Mouse (Mus musculus) liver, embryonic 11.5 days (tissue): Measurements from ENCODE around the gene Astn1. TPM values are rescaled to one million over a fixed set of nuclear protein-coding genes. Genes with fewer than 3 reads are reported as not detected.

ENCODE experiments used
- ATAC-seq: fragments of 200-750 bp; cut with Nextera tagmentation; replicated peaks from 2 replicates; pipeline ENCODE4 v1.8.0; 2017; ENCODE audit warnings: moderate number of reproducible peaks, mild to moderate bottlenecking, moderate TSS enrichment, moderate library complexity; ENCODE audit not compliant: low FRiP score
- DNase-seq: peaks from one replicate; pipeline ENCODE4 v3.0.0-alpha.2; 2017; ENCODE audit warnings: low spot score
- H3K27ac ChIP-seq: fragments of 300-500 bp; sonication (generic); 2 replicates; pipeline ENCODE4 v1.5.1; 2014; ENCODE audit warnings: mild to moderate bottlenecking, low read depth, low read length, control low read depth
- H3K27me3 ChIP-seq: fragments of 300-500 bp; sonication (generic); replicated peaks from 2 replicates; pipeline ENCODE4 v1.6.1; 2014; ENCODE audit warnings: low read length, mixed read lengths; ENCODE audit not compliant: control insufficient read depth, insufficient read depth
- H3K36me3 ChIP-seq: fragments of 300-500 bp; sonication (generic); 2 replicates; pipeline ENCODE4 v1.6.1; 2014; ENCODE audit warnings: mild to moderate bottlenecking, low read length, moderate library complexity, mixed read lengths; ENCODE audit not compliant: control insufficient read depth, insufficient read depth
- H3K4me1 ChIP-seq: fragments of 300-500 bp; sonication (generic); replicated peaks from 2 replicates; pipeline ENCODE4 v1.6.1; 2014; ENCODE audit warnings: low read length, mixed read lengths; ENCODE audit not compliant: control insufficient read depth, insufficient read depth
- H3K4me2 ChIP-seq: fragments of 300-500 bp; sonication (generic); 2 replicates; pipeline ENCODE4 v1.6.1; 2014; ENCODE audit warnings: mild to moderate bottlenecking, control low read depth, moderate library complexity
- H3K4me3 ChIP-seq: fragments of 300-500 bp; sonication (generic); 2 replicates; pipeline ENCODE4 v1.5.1; 2014; ENCODE audit warnings: low read depth, low read length, control low read depth
- H3K9ac ChIP-seq: fragments of 300-500 bp; sonication (generic); 2 replicates; pipeline ENCODE4 v1.6.1; 2014; ENCODE audit warnings: low read depth, low read length, control low read depth
- H3K9me3 ChIP-seq: fragments of 300-500 bp; sonication (generic); 2 replicates; pipeline ENCODE4 v1.6.1; 2016; ENCODE audit warnings: low read length, inconsistent platforms, mixed read lengths; ENCODE audit not compliant: control insufficient read depth
- WGBS: fragments of 180-500 bp; shearing (Covaris S2); extraction: QIAGEN DNeasy Blood & Tissue Kit; methylation state at CpG from one replicate; pipeline ENCODE4 v1.1.7; 2014; 5-methylcytosine and 5-hydroxymethylcytosine counted together
- polyA plus RNA-seq: library from polyadenylated mRNA; unstranded; fragments of >200 nt; fragmentation: Nextera tagmentation; extraction: Ambion mirVana; gene quantifications from 2 replicates; pipeline ENCODE4 v1.2.1, GENCODE M21; 2014

The Astn1 gene
- polyA plus RNA-seq, 1 experiment from 2014 or later: 0.62 TPM

GRCm38 (mm10) chr1:158633441-158633840, 271.4 kb downstream of the Astn1 start:
- DNase-seq: no peak
- Histone ChIP-seq H3K9me3 (no peaks in the 10 kb centered on the region), H3K36me3 (no peaks in the 10 kb centered on the region), H3K4me2 (no peak overlapping the region), H3K4me1 (no peaks in the 10 kb centered on the region), H3K9ac (no peak overlapping the region), H3K27me3 (no peaks in the 10 kb centered on the region), H3K27ac (no peak overlapping the region), H3K4me3 (no peak overlapping the region)
- no peak for ATAC-seq
- 81% methylated on average over 2 of the region's 2 CpGs for WGBS

GRCm38 (mm10) chr1:158641306-158641705, 279.2 kb downstream of the Astn1 start:
- Histone ChIP-seq H3K4me2 (no peak overlapping the region), H3K4me1 (no peaks in the 10 kb centered on the region), H3K36me3 (no peaks in the 10 kb centered on the region), H3K27ac (no peak overlapping the region), H3K4me3 (no peak overlapping the region), H3K9me3 (no peaks in the 10 kb centered on the region), H3K9ac (no peak overlapping the region), H3K27me3 (no peaks in the 10 kb centered on the region)
- no peak for DNase-seq
- ATAC-seq: no peak
- 78% methylated on average over 2 of the region's 2 CpGs for WGBS

- no peak for ATAC-seq
Measured at GRCm38 (mm10) chr1:158642247-158642646, 280.2 kb downstream of the Astn1 start.

GRCm38 (mm10) chr1:158652799-158653198, 290.7 kb downstream of the Astn1 start:
- no peak overlapping the region for H3K4me2 ChIP-seq
- H3K4me3 ChIP-seq: no peak overlapping the region
- no peaks in the 10 kb centered on the region for H3K4me1 ChIP-seq
- H3K36me3 ChIP-seq: no peaks in the 10 kb centered on the region
- no peaks in the 10 kb centered on the region for H3K9me3 ChIP-seq
- no peak overlapping the region for H3K9ac ChIP-seq
- no peak for ATAC-seq
- no peak overlapping the region for H3K27ac ChIP-seq
- H3K27me3 ChIP-seq: no peaks in the 10 kb centered on the region
- 66% methylated on average over 2 of the region's 2 CpGs for WGBS
- no peak for DNase-seq

More at GRCm38 (mm10) chr1:158642247-158642646, 280.2 kb downstream of the Astn1 start:
- H3K4me3 ChIP-seq: no peak overlapping the region
- no peak overlapping the region for H3K4me2 ChIP-seq
- H3K27me3 ChIP-seq: no peaks in the 10 kb centered on the region
- DNase-seq: no peak
- no peak overlapping the region for H3K9ac ChIP-seq
- H3K4me1 ChIP-seq: no peaks in the 10 kb centered on the region
- H3K9me3 ChIP-seq: no peaks in the 10 kb centered on the region
- no peaks in the 10 kb centered on the region for H3K36me3 ChIP-seq
- H3K27ac ChIP-seq: no peak overlapping the region

GRCm38 (mm10) chr1:158653808-158654520, 291.9 kb downstream of the Astn1 start:
- Histone ChIP-seq H3K4me2 (no peak overlapping the region), H3K27me3 (no peaks in the 10 kb centered on the region), H3K36me3 (no peaks in the 10 kb centered on the region), H3K4me3 (no peak overlapping the region), H3K9ac (no peak overlapping the region), H3K4me1 (no peaks in the 10 kb centered on the region), H3K27ac (no peak overlapping the region), H3K9me3 (no peaks in the 10 kb centered on the region)
- DNase-seq (no peak), ATAC-seq (no peak)
- 23% methylated on average over 4 of the region's 4 CpGs for WGBS

GRCm38 (mm10) chr1:158654571-158655205, 292.6 kb downstream of the Astn1 start:
- Histone ChIP-seq H3K9me3 (no peaks in the 10 kb centered on the region), H3K4me3 (no peak overlapping the region), H3K9ac (no peak overlapping the region), H3K27me3 (no peaks in the 10 kb centered on the region), H3K36me3 (no peaks in the 10 kb centered on the region), H3K4me2 (no peak overlapping the region), H3K4me1 (no peaks in the 10 kb centered on the region), H3K27ac (no peak overlapping the region)
- no peak for DNase-seq
- WGBS: 38% methylated on average over 3 of the region's 3 CpGs
- ATAC-seq: no peak; the same call in 1 of the 2 replicates

- H3K4me1 ChIP-seq: no peaks in the 10 kb centered on the region
- H3K9ac ChIP-seq: no peak overlapping the region
- ATAC-seq (no peak), DNase-seq (no peak)
- no peaks in the 10 kb centered on the region for H3K27me3 ChIP-seq
- H3K36me3 ChIP-seq: no peaks in the 10 kb centered on the region
- no peak overlapping the region for H3K4me3 ChIP-seq
- WGBS: 79% methylated on average over 6 of the region's 6 CpGs
- no peak overlapping the region for H3K27ac ChIP-seq
- H3K4me2 ChIP-seq: no peak overlapping the region
- no peaks in the 10 kb centered on the region for H3K9me3 ChIP-seq
Measured at GRCm38 (mm10) chr1:158656986-158657385, 294.9 kb downstream of the Astn1 start.

- Histone ChIP-seq H3K27ac (no peak overlapping the region), H3K9me3 (no peaks in the 10 kb centered on the region), H3K4me1 (no peaks in the 10 kb centered on the region), H3K4me2 (no peak overlapping the region), H3K4me3 (no peak overlapping the region), H3K36me3 (no peaks in the 10 kb centered on the region), H3K9ac (no peak overlapping the region), H3K27me3 (no peaks in the 10 kb centered on the region)
- 70% methylated on average over 3 of the region's 3 CpGs for whole genome bisulfite sequencing
- DNase-seq (no peak), ATAC-seq (no peak)
Measured at GRCm38 (mm10) chr1:158666001-158666400, 303.9 kb downstream of the Astn1 start.
